13 mouse cellular contexts compared by ENCODE assay signal in the genomic region with DNA sequence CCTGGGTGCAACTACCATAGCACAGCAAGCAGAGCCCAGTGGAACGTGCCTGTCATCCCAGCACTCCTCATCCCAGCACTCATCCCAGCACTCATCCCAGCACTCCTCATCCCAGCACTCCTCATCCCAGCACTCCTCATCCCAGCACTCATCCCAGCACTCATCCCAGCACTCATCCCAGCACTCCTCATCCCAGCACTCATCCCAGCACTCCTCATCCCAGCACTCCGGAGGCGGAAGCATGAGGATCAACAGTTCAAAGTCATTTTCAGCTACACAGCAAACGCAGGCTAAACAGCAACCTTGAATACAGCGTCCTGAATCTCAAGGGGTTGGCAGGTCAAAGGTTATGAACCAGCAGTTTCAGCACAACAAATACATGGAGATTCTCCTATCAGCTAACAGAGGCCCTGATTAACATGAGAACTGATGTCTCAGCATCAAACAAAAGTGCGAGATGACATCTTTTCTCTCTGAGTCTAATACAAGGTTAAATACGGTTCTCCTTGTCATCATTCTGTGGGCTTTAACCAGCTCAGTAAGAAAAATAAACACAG.
"Had no signal": no experiment of that assay in that cellular context is flagged by ENCODE, and none has a peak within 500 bp of the region (broad histone marks: within the 10 kb centered on the region; RNA-seq: fewer than 3 reads in every experiment).

No protein-coding gene starts in this region.

- H3K27me3 ChIP-seq: limb, embryonic 15.5 days; liver, embryonic 12.5 days; midbrain, embryonic 15.5 days; neural tube, embryonic 12.5 days had no signal

- H3K4me3 ChIP-seq: limb, embryonic 15.5 days; liver, embryonic 12.5 days; midbrain, embryonic 15.5 days; neural tube, embryonic 12.5 days had no signal

- H3K27ac ChIP-seq: kidney, postnatal 0 days; limb, embryonic 15.5 days; liver, embryonic 12.5 days; macrophage; midbrain, embryonic 15.5 days; neural tube, embryonic 12.5 days; stomach, postnatal 0 days had no signal

- ATAC-seq: liver, embryonic 12.5 days; midbrain, embryonic 15.5 days had no signal

- DNase-seq: kidney, postnatal 36 days; layer of hippocampus, adult 9-11 months; layer of hippocampus, postnatal 36 days; lung, embryonic 14.5 days; lung, postnatal 10 days; thymus, postnatal 14 days had no signal

- H3K4me1 ChIP-seq: limb, embryonic 15.5 days; liver, embryonic 12.5 days; midbrain, embryonic 15.5 days; neural tube, embryonic 12.5 days had no signal

- H3K4me2 ChIP-seq: limb, embryonic 15.5 days; liver, embryonic 12.5 days; lung, embryonic 14.5 days; midbrain, embryonic 15.5 days; neural tube, embryonic 12.5 days had no signal

- H3K9me3 ChIP-seq: limb, embryonic 15.5 days; midbrain, embryonic 15.5 days; neural tube, embryonic 12.5 days had no signal

- H3K36me3 ChIP-seq: limb, embryonic 15.5 days; liver, embryonic 12.5 days; midbrain, embryonic 15.5 days; neural tube, embryonic 12.5 days had no signal

- H3K9ac ChIP-seq: limb, embryonic 15.5 days; liver, embryonic 12.5 days; lung, embryonic 14.5 days; midbrain, embryonic 15.5 days; neural tube, embryonic 12.5 days had no signal
